Mouse (Mus musculus) left cerebral cortex, postnatal 4 days (tissue): ENCODE measurements around the gene Hist3h2ba. TPM values are rescaled to one million over a fixed set of nuclear protein-coding genes. Genes with fewer than 3 reads are reported as not detected.

Experiments used
- DNase-seq: peaks from one replicate; pipeline ENCODE4 v3.0.0-alpha.2; 2022
- intact Hi-C: fragments of 180-260 bp; cut with DNase I; formaldehyde crosslinking; loops from one replicate; pipeline ENCODE4 v1.15.1; 2025
- microRNA-seq: library from miRNA; unstranded; fragments of <30 nt; microRNA quantifications from one replicate; pipeline ENCODE4 v1.2.0, GENCODE M21; 2022
- total RNA-seq, 2 experiments: library from RNA; stranded (reverse); gene quantifications; 2 replicates each; pipeline ENCODE4 v1.2.3; 2021

The Hist3h2ba gene
- total RNA-seq, 2 experiments from 2014 or later, result 299 to 314 TPM

DNA sequence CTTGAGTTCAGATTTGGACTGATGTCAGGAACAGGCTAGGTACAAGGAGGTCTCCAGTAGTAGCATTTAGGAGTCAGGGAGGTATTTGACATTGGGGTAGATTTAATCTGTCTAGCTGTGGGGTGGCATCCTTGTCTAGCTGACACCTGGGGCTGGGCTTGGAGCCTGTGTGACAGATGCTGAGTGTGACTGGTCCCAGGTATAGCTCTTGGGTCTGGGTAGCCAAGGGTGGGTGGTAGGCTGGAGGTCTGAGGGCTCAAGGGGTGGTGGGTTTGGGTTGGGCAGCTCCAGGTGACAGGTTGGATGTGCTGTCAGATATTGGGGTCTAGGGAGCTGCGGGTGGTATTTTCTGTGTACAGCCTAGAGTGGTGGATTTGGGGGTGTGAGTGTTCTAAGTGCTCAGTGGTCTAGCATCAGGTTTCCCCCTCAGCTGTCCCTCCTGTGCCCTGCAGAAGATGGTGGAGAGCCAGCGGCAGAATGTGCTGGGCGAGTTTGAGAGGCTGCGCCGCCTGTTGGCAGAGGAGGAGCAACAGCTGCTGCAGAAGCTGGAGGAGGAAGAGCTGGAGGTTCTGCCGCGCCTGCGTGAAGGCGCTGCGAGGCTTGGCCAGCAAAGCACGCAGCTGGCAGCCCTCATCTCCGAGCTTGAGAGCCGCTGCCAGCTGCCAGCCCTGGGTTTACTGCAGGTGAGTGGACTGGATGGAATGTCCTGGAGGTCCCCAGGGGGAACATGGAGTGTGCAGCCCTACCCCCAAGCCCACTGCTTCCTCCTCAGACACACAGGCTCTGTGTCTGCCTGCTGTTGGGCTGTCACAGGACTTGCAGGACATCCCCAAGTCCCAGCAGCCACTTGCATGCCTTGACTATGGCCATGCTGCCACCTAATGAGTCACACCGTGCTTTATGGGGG lies 33.1 kb downstream of the Hist3h2ba start:
- peak; percentile 79 for DNase-seq
- intact Hi-C loops, result no loop called here

DNA sequence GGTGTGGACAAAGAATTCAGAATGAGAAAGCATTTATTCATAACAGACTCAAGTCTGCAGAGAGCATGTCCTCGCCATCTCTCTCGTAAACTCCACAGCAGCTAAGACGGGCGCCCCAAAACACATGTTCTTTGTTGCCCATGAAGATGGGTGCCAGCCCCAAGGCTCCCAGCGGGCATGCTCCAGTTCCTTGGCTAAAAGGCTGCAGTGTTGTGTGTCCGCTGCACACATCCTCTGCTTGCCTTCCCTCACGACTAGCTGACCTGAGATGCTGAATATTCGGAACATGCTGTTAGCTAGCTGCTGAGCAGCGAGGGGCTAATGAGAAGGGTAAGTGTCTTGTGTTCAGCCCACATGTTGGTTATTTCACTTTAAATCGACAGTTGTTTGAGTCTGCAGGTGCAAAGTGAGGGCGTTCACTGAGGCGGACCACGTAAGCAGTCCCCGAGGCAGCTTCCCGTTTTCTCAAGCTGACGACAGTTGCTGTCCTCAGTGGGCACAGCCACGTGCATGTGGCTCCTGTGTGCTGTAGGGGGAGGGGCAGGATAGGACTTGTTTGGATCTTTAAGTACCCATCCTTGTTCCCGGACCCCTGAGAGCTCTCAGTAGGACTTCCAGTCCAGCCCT lies 33.9 kb downstream of the Hist3h2ba start:
- intact Hi-C loops, result no loop called here
- DNase-seq, result no peak

DNA sequence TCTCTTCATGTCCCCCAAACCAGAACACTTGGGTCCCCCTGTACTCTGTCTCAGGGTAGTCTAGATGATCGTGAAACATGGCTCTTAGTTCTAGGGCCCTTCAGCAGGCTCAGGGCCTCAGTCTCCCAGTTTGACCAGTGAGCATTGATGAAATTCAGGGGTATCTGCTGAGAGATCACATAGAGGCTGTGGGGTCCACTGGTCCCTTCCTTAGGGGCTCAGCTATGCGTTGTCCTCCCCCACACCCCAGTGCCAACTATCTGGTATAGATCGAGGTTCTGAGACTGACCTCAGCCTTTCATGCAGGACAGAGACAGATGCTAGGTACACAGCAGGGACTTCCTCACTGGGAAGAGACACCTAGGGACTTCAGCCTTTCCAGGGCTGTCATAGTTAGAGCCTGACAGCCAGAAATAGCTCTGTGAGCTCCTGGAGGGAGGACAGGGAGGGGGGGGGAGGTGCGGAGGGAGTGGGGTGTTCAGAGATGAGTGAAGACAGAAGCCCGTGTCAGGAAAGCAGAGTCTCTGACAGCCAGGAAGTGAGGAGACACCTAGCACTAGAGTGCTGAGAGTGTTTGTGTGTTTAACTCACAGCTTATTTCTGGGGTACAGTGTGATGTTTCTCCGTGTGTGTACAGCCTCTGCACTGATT lies 35.1 kb downstream of the Hist3h2ba start:
- intact Hi-C loops, result no loop called here
- DNase-seq, result no peak

DNA sequence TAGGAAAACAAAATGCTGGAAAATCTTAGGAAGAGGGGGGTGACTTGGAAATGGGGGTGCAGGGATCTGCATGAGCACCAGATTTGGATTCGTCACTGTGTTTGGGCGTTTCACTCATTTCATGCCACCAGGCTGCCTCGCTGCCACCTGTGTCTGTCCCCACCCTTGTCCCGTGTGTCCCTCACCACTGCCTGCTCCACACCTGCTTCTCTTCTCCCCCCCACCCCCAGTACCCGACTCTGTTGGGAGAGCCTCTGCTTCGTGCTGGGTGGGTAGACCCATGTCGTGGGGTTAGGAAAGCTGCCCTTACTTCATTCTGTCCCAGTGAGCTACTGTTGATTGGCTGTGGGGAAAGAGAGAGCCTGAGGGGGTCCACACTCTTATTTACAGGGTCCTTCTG lies 35.9 kb downstream of the Hist3h2ba start:
- no peak for DNase-seq
- intact Hi-C loops, result no loop called here

DNA sequence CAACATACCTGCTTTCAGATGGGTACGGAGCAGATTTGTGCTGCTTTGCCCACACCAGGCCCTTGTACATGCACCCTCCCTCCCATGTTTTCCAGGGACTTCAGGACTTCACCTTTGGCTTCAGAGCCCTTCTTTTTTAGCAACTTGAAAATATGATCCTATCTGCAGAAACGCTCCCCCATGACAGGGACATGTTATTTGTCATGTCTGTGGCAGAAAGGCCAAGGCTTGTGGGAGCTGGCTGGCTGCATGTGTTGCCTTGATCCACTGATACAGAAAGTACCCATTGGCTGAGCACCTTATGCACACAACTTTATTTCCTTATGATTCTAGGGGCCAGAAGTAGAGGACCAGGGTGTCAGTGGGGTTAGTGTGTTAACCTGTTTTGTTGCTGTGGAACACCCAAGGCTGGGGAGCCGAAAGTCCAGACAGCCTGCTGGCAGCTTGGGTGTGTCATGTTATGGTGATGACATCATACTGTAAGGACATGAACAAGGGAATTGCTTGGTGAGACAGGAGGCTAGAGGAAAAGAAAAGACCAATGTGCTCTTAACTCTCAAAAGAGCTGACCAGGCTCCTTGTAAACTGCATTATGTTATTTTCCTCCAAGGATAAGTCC lies 36.7 kb downstream of the Hist3h2ba start:
- intact Hi-C loops, result no loop called here

DNA sequence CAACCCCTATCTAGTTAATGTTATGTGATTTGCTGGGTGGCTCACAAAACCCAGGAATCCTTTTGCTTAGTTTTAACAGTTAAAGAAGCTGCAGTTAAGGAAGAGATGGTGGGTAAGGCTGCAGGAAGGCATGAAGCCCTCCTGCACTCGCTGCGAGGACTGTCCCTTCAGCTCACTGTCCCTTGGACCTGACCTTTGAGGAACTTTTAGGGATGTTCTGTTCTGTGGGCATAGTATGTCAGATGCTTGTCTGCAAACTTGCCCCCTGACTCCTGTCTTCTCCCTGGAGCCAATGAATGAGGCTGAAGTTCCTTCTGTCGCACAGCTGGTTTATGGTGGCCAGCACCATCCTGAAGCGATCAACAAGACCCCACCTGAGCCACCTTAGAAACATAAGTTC lies 40.4 kb downstream of the Hist3h2ba start:
- intact Hi-C loops, result no loop called here
- no peak for DNase-seq

More for the DNA sequence above, 36.7 kb downstream of the Hist3h2ba start:
- DNase-seq, result no peak

DNA sequence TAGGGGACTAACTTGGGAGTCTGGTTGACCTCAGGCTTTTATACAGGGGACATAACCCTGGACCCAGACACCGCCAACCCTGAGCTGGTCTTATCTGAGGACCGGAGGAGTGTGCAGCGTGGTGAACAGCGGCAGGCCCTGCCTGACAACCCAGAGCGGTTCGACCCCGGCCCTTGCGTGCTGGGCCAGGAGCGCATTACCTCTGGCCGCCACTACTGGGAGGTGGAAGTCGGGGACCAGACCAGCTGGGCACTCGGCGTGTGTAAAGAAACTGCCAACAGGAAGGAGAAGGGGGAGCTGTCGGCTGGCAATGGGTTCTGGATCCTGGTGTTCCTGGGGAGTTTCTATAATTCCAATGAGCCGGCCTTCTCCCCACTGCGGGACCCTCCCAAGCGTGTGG lies 41.4 kb downstream of the Hist3h2ba start:
- intact Hi-C loops, result no loop called here
- no peak for DNase-seq

DNA sequence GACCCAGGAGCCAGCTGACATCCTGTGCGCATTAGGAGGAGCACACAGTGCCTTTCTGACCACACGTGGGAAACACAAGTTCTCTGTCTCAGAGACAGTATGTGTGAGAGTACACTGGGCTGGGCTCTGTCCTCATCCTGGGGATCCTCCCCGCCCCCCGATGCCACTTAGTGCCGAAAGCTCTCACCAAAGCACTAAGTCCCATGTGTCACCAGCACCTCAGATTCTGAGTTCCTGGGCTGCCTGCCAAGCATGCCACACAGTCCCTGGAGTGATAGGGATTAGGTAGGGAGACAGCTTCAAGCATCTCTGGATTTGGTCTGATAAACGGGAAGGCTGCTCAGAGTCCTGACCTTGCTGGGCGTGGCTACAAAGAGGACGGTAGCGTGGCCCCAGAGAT lies 42.1 kb downstream of the Hist3h2ba start:
- DNase-seq, result no peak
- intact Hi-C loops, result no loop called here

DNA sequence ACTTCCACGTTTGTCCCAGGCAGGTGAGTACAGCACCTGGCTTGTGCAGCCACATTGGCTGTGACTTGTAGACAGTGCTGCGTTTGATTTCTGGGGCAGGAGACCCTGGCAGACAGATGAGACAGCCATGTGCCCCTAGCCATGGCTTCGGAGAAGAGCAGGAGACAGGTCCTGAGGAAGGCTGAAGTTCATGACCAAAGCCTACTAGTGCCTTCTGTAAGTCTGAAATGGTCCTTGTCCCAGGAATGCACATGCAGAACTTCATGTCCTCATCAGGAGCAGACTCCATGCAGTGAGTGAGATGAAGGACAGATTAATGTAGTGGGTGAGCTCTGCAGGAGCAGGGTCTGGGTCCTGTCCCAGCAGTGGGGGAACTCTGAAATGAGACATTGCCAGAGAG lies 43.2 kb downstream of the Hist3h2ba start:
- intact Hi-C loops, result no loop called here
- no peak for DNase-seq

DNA sequence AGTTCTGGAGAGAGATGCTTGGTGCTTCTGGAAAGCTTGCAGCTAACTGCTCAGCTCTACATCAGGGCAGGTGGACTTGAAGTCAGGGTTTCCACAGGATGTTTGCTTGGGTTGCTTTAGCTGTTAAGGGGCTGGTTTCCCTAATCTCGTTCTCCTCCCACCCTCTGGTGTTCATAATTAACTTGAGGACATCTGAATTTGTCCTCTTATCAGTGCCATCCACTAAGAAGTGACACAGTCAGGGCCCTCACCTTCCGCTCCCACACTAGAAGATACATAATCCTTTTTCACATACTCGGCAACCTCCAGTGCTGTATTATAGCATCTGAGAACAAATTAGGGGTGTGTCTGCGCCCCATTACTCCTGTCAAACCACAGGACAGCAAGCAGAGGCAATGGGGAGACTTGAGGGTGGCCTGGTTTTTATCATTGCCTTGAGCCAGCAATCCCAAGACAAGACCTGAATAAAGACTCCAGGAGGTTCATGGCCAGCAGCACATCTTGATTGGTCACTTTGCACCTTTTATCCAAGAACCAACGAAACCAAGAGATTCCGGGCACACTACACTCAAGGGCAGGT lies 44.5 kb downstream of the Hist3h2ba start:
- intact Hi-C loops, result no loop called here
- no peak for DNase-seq

DNA sequence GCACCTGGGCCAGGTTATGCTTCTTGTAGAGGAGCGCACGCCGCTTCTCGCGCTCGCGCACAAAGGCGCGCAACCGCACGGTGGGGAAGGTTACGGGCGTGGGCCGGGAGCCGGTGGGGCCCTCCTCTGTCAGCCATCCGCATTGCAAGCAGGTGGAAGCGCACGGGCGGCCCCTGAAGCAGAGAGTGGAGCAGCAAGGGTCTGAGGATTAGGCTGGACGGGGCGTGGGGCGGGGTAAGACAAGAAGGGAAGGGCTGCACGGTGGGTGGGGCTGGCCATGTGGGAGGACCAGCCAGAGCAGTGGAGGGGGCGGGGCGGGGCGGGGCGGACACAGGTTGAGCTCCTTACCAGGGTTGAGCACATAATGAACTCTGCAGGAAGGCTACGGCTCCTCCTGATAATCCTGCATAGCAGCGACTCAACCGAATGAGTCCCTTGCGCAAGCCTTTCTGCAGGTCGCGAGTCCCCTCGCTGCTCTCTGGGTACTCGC lies 45.7 kb downstream of the Hist3h2ba start:
- DNase-seq, result peak; percentile 45
- intact Hi-C loops, result no loop called here

DNA sequence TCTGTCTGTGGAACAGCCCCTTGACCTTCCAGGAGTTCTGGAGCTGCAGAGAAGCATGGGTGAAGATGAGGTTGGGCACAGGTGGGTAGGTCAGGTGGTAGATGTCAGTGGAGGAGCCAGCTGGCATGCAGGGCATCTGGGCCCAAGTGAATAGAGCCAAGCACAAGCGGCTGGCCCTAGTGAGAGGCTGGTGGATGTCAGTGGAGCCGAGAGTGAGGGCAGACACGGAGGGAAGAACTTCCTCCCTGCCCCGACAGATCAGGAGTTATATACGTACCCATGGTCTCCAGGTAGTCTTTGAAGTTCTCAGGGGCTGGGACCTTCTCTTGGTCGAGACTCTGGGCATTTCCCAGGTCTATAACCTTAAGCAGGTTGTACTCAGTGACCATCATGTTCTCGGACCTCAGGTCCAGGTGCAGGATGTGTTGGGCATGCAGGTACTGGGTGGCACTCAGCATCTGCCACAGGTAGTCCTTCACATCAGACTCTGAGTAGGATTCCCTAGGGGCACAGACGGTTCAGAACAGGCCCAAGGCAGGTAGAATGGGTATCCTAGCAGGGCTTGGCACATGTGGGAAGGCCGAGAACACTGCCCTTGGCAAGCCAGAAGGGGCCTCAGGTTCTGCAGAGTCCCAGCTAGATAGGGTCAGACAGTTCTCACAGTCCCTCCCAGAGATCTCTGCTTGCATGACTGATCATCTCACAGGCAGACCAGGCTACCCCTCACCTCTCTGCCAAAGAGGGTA lies 46.5 kb downstream of the Hist3h2ba start:
- intact Hi-C loops, result no loop called here
- DNase-seq, result no peak

DNA sequence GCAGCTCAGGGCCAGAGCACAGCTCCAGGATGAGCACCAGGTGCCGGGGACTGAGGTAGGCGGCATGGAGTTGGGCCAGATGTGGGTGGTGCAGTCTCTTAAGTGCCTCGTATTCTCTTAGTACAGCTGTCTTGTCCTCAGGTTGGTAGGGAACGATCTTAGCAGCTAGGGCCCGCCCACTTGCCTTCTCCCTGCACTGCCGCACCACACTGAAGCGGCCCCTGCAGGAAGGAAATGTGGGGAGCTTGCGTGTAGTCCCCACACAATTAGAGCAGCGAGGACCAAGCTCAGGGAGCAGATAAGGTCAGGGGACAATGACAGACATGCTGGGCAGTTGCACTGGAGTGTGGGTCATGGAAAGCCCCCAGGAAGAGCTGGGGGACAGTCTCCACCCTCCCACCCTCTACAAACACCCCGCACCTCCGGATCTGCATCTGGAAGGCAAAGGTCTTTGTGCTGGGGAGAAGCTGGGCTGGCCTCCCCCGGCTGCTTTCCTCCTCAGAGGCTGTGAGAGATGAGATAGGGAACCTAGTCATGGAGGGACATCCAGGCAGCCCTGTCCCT lies 47.2 kb downstream of the Hist3h2ba start:
- intact Hi-C loops, result no loop called here
- DNase-seq, result no peak

DNA sequence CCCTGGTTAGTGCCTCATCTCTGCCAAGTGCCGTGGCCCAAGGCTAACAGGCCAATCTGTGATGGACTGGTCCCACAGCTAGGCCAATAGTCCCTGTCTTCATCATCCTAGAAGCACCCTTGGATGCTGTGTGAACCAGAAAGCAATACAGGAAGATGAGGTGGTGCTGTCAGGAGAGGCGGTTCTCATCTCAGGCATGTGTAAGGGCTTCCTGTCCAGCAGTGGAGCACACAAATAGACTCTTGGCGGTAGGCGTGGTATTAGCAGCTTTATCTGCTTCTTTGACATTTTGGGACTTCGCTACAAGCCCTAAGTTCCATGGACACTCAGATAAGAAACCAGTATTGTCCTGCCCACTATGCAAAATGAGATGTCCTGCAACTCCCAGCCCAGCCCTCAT lies 48.8 kb downstream of the Hist3h2ba start:
- intact Hi-C loops, result no loop called here
- DNase-seq, result no peak

Small RNA genes lying within 50 kb of the gene (microRNA-seq; reads per million reads assigned to microRNA genes)
- gene Gm44313, result not detected

Other genes starting within 250 kb of the Hist3h2ba start
- not detected for gene Olfr319, start 249.8 kb upstream of the Hist3h2ba start, total RNA-seq
- gene Olfr318, start 224.9 kb upstream of the Hist3h2ba start, total RNA-seq, result not detected
- gene Olfr317, start 209.7 kb upstream of the Hist3h2ba start, total RNA-seq, result under 1 TPM in 1 of 2 experiments, not detected in 1; 0.30 TPM
- gene Olfr316, start 196.2 kb upstream of the Hist3h2ba start, total RNA-seq, result not detected
- not detected for gene Olfr315, start 175.7 kb upstream of the Hist3h2ba start, total RNA-seq
- not detected for gene Olfr314, start 166.0 kb upstream of the Hist3h2ba start, total RNA-seq
- 1 to 10 TPM; 1.6 to 1.8 TPM for gene Fam183b, start 147.0 kb upstream of the Hist3h2ba start, total RNA-seq
- not detected for gene Olfr313, start 133.9 kb upstream of the Hist3h2ba start, total RNA-seq
- not detected for gene Olfr312, start 119.7 kb upstream of the Hist3h2ba start, total RNA-seq
- gene Olfr311, start 109.7 kb upstream of the Hist3h2ba start, total RNA-seq, result not detected
- gene Gm12258, start 101.8 kb upstream of the Hist3h2ba start, total RNA-seq, result 10 to 100 TPM; 18.4 TPM
- gene 2810021J22Rik, start 81.7 kb upstream of the Hist3h2ba start, total RNA-seq, result 10 to 100 TPM; 14.5 to 14.6 TPM
- 10 to 100 TPM; 11.9 to 12.4 TPM for gene Zfp39, start 44.7 kb upstream of the Hist3h2ba start, total RNA-seq
- gene Btnl10, start 31.0 kb upstream of the Hist3h2ba start, total RNA-seq, result under 1 TPM; 0.20 to 0.40 TPM
- 100 to 1,000 TPM; 386 to 426 TPM for gene Rnf187, start 10.0 kb upstream of the Hist3h2ba start, total RNA-seq
- 100 to 1,000 TPM in 1 of 2 experiments, 10 to 100 TPM in 1; 95.0 to 101 TPM for gene Hist3h2a, start 5.8 kb downstream of the Hist3h2ba start, total RNA-seq
- gene Trim17, start 5.8 kb downstream of the Hist3h2ba start, total RNA-seq, result 1 to 10 TPM; 1.8 to 2.0 TPM
- 10 to 100 TPM; 26.0 to 27.0 TPM for gene Trim11, start 29.2 kb downstream of the Hist3h2ba start, total RNA-seq
- gene Obscn, start 187.5 kb downstream of the Hist3h2ba start, total RNA-seq, result 1 to 10 TPM; 4.4 to 4.7 TPM
- 10 to 100 TPM in 1 of 2 experiments, 1 to 10 TPM in 1; 8.9 to 13.1 TPM for gene Iba57, start 214.8 kb downstream of the Hist3h2ba start, total RNA-seq
- under 1 TPM; 0.86 to 0.89 TPM for gene Gjc2, start 234.3 kb downstream of the Hist3h2ba start, total RNA-seq
- gene Guk1, start 243.3 kb downstream of the Hist3h2ba start, total RNA-seq, result 100 to 1,000 TPM in 1 of 2 experiments, 10 to 100 TPM in 1; 93.9 to 107 TPM